Mouse (Mus musculus) retina, postnatal 7 days (tissue): ENCODE results near the gene Phc2.

Source experiments
- DNase-seq: peaks from one replicate; pipeline ENCODE4 v3.0.0-alpha.2; 2012; ENCODE audit warnings: low read depth, low spot score

Phc2 gene

DNA sequence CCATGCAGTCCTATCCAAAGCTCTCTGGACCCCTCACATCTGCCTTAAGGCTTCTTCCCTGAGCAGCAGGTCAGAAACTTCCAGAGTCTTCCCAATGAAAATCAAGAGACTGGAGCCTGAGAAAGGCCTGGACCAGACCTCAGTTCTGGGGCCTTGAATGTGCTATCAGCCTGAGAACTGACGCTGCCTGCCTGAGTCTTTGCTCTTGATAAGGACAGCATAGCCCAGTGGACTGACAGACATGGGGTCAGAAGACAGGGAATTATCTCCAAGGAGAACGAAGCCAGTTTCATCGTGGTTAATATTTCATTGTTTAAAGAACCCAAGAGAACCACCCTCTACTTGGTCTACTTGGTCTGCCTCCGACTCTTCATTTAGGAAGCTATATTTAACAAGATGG is 128.1 kb downstream of the Phc2 start:
- no peak for DNase-seq

DNA sequence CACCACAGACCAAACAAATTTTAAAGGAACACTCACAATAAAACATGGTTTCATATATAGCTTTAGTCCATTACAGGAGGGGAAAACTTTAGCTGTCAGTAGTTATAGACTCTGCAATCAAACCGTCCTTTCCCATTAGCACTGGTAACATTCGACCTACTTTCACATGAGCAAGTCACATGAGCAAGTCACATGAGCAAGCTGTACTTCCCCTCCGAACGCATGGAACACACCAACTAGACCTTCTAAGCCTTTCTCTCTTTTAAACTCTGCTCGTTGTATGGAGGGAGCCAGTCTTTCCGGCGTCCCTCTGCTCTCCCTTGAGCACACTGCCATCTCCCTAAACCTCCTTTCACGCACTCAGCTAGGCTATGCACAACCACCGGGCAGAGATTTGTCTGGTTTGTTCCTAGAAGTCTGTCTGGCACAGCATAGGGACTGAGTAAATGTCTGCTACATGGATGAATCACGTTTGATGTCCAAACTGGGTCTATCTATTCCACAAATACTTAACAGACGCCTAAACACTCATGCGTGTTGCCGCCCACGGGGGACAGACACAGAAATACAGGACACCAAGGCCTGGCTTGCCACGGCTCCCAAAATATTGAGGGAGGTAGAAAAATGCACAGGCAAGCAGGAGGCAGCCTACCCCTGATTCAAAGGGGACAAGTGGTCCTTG is 130.6 kb downstream of the Phc2 start:
- no peak for DNase-seq

DNA sequence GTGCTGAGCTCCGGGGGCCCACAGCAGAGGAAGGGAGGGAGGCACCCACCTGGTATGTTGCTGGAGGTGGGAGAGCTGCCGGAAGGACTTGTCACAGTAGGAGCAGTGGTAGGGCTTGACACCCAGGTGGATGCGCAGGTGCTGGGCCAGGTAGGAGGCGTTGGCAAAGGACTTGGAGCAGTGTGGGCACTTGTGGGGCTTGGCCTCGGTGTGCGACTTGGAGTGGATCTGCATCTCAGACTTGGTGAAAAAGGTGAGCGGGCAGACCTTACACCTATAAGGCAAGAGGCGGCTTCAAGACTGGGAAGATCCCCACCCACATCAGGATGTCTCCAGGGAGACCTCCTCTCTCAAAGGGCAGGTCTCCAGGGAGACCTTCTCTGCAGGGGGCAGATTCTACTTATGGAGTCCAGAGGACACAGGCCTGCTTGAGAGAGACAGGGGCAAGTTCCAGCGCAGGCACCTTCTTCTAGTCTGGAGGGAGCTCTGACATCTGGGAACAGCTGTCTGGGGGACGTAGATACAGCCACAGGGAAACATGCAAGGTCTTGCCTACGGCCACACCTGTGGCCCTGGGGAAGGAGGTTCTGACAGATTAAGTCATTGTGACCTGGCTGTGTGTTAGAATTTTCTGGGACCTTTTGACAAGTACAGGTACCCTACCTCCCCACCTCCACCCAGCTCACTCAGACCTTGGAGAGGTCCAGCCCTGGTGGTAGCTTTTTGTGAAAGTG is 131.6 kb downstream of the Phc2 start:
- no peak for DNase-seq

DNA sequence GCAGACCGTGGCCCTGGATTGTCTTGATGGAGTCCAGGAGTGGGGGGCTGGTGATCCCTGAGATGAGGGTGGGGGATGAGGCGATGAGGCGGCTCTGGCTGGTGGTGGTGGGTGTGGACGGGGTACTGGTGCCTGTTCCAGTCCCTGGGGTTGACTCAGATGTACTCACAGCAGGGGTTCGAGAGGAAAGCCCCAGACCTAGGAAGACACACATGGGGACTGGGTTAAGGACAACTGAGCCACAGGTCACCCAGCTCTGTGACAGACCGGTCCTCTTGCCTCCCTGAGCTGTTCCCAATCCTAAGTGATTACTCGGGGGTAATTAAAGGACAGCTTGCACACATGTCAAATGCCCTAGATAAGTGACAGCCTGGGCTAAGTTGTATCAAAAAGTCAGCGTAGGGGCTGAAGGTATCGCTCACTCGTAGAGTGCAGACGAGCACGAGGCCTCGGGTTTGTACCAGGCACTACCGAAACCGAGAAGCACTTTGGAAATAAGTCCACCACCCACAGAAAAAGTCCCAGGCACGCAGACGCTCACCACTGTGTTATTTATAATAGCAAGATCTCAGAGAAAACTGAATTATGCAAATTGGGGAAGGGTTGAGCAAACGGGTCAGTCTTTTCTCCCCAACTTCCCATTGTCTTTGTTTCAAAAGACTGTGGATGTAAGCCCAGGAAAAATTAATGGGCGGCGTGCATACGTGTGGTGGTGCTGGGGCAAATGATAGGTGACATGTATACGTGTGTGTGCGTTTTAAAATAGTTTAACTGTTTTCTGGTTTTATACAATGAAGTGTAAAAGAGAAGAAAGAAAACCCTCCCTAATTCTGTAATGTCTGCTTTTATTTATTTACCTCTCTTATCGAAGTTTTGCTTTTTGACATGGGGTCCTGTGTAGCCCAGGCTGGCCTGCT is 132.8 kb downstream of the Phc2 start:
- DNase-seq: no peak

DNA sequence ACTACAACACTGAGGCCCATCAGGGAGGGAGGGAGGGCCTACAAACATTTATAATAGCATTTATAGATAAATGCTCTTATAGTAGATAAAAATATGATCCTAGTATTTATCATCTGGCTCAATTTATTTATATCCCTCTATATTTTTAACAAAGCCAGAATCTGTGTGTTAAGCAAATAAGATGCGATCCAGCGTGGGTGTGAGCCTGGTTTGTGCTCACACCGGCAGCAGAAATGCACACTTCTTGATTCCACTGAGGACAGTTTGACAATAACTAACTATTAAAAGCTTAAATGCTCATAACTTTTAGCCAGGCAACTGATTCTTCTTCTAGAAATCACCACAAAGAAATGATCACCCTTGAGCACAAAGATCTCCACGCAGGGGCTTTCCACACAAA is 133.6 kb downstream of the Phc2 start:
- no peak for DNase-seq

DNA sequence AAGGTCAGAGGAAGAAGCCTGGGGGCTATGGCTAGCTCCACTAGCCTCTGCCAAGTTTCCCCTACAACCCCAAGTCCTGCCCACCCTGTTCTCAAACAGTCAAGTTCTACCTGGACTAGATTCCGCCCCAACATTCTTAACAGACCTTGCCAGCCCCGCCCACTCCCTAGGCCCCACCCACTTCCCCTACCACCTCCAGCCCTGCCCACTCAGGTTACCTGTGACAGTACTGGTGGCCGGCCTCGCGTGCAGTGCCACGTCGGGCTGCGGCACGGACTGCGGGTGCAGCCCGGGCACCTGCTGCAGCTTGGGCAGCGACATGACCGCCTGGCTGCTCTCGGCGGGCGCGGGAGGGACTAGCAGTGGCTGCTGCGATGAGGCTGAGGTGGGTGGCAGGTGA is 135.1 kb downstream of the Phc2 start:
- no peak for DNase-seq

DNA sequence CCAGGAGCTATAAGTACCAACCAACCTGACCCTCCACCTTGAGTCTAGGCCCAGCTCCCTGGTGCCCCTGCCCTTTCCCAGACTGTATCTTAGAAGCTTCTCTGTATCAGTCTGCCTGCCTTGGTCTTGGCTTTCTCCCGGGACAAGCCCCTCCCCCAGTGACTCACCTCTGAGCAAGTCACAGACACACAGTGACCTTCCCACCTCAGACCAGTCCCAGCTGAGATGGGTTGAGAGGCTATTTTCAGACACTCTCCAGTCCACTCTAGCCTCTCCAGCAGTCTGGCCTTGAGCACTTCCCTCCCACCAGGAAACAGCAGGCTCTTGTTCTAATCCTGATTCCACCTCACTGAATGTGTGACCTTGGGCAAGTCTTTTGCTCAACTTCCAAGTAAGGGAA is 139.2 kb downstream of the Phc2 start:
- DNase-seq: no peak

DNA sequence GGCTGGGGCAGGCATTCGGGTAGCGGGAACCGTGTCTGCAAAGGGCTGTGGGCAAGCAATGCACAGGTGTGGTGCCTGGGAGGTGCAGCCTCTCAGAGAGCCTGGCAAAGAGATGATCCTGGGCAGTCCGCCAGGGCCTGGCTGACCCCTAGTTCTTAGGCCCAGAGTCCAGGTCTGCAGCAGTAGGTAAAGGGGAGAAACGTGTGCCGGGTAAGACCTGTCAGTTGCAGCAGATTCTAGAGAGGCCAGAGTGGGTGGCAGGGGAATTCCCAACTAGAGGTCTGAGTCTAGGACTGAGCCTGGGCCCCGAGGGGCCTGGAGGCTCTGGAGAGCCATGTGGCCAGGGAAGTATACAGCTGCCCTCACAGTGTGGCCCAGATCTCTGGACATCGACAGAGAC is 139.7 kb downstream of the Phc2 start:
- DNase-seq: no peak

DNA sequence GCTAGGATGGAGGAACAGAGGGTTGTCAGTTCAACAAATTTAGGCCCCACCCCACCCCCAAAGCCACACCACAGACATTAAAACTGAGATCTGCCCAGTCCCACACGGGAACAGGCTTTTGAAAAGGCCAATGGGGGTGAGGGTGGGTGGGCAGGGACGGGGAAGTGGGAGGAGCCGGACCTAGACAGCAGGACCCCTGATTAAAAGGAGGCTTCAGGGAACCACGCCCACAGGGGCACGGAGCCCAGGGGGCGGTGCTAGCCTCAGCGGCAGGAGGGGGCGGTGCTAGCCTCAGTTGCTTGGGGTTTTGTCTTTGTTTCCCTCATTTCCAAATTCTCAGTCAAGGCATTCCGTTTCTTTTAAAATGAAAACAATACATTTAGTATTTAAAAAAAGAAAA is 141.1 kb downstream of the Phc2 start:
- no peak for DNase-seq

DNA sequence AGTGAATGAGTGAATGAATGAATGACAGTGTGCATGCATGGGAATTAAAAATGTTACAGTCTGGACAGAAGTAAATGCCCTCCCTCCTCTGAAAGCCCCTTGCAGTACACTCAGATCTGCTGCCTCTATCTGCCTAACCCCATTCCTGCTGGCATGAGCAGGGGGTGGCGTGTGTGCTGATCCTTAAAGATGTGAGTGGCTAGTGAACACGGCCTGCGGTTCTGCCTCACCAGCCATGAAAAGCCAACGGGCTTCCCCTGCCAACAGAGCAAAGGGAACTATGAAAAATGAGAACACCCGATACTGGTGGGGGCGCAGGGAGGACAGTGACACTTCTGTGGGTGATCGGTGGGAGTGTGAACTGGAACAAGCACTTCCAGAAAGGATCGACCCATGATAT is 142.3 kb downstream of the Phc2 start:
- no peak for DNase-seq

DNA sequence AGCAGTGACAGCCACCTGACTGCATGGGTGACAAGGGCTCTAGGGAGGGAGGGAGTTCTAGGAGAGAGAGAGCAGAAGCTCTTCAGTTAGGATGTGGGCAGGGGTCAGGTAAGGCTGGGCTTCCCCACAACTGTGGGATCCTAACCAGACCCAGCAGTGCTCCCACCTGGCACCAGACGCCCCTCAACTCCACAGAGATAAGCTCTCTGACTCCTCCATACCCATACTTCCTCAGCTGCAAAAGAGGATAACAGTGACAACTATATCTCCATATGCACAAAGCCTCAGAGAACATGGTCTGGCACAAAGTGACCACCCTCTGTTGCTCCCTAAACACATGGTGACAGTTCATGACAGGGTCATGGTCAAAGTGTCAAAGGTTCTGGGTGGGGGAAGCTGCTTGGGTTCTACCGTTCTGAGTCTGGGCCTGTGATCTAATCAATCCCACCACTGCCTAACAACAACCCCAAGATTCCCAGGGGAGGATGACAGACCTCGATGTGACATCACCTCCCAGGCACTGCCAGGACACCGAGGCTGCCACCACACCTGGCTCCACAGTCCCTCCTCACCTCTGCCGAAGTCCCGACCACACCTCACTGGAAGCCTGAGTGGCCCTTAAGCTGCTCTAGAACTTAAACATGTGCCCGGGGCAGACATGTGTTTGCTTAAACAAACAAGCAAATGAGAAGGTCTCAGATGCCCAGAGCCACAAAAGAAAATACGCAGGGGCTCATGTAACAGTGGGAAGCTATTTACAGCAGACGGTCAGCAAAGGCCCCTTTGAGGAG is 147.4 kb downstream of the Phc2 start:
- no peak for DNase-seq
